Mouse (Mus musculus) inflammation-experienced regulatory T-cells, adult 6 months (primary cell): ENCODE measurements around the gene Faxc. TPM values are rescaled to one million over a fixed set of nuclear protein-coding genes. Genes with fewer than 3 reads are reported as not detected.

Experiments used
- ATAC-seq: one replicate; pipeline ENCODE4 v1.8.0; 2017
- polyA plus RNA-seq, 3 experiments: library from polyadenylated mRNA; unstranded; fragments of 100-300 nt; shearing (Covaris generic); gene quantifications; one replicate each; pipeline ENCODE4 v1.2.1; 2017

Gene Faxc
- polyA plus RNA-seq, result under 1 TPM in 2 of 3 experiments, not detected in 1; 0.15 to 0.20 TPM

DNA sequence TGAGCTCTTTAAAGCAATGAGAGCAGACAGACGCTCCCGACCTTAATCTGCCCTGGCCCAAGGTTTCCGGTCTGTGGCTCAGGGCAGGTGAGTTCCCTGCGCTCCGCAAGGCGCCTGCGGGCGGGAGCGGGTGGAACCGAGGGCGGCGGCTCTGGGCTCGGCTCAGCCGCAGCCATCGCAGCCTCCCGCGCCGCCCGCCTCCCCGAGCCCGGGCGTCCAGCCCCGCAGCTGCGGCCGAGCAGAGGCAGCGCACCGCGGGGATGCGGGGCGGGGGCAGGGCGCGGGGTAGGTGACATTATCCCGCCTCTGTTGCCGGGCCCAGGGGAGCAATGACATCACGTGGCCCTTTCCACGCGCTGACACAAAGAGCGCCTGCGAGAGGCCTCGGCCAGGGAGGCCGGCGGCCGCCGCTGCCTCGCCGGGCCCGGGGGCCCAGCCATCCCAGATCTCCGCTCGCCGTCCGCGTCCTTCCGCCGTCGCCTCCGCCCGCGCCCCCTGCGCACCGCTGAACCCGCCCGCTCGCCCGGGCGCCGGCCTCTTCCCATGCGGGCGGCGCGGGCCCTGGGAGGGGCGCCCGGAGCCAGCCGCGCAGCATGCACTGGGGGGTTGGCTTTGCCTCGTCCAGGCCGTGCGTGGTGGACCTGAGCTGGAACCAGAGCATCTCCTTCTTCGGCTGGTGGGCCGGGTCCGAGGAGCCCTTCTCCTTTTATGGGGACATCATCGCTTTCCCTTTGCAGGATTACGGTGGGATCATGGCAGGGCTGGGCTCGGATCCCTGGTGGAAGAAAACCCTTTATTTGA is at the start of gene Faxc:
Gene Faxc (plus strand): TSS at position 359 of the 801 bp plus-strand sequence.
- ATAC-seq, result no peak

DNA sequence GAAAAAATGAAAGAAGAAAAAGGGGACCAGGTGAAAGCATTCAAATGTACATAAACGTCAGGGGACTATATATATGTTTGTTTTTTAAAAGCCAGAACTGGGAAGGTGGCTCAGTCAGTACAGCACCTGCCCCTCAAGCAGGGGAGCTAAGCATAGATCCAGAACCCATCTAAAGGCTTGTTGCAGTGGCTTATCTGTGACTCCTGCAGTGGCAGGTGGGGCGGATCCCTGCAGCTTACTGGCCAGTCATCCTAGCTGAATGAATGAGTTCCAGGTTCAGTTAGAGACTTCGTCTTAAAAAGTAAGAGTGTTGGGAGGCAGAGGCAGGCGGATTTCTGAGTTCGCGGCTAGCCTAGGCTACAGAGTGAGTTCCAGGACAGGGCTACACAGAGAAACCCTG is 48.3 kb upstream of the Faxc start:
- ATAC-seq, result no peak

DNA sequence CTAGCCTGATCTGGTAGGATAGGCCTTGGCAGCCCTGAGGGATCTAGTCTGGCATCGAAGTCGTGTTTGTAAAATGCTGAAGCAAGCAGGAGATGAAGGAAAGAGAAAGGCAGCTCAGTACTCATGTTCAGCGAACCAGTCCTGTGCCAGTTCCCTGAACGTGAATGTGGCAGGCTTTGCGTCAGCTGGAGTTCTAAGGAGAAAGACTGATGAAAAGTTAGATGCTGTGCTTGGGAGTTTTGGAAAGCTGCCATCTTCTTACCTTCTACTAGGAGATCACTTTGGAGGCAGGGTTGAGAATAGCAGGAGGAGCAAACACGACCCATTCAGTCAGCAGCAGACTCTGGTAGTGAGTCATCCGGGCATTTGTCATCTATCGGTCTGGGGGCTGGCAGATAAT is 45.3 kb upstream of the Faxc start:
- no peak for ATAC-seq

DNA sequence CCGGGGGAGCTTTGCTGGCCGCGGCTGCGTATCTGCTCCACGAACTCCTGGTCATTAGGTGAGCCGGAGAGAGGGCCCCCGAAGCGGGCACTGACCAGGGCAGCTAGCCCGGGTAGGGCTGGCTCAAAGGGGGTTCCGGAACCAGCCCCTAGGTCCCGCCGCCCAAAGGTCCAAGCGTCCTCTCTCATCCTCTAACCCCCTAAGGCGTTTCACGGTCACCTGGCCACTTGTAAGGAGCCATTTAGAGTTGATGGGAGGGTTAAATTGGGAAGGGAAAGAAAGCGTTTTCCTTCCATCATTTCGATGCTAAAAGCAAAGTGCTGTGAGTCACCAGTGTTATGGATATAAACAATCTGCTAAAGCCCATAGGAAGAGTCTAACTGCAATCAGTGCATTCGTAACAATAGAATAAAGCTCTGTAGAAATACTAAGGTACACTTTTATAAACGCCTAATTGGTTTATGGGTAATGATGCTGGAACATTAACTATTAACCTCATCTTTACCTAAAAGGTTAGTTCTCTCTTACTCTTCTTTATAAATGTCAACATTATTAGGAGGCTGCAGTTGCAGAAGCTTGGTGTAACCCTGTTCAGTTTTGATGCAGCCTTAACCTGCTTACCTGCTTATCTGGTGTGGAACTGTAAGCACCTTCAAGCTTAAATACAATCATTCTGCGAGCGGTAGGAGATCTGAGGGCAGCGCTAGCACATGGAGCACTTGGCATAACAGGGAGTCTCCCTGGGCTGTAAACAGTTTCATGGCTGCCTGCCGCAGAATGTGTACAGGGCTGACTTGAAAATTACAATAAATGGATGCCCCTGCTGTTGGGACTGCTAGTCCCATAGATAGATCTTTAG is 872 bp downstream of the Faxc start:
- no peak for ATAC-seq

DNA sequence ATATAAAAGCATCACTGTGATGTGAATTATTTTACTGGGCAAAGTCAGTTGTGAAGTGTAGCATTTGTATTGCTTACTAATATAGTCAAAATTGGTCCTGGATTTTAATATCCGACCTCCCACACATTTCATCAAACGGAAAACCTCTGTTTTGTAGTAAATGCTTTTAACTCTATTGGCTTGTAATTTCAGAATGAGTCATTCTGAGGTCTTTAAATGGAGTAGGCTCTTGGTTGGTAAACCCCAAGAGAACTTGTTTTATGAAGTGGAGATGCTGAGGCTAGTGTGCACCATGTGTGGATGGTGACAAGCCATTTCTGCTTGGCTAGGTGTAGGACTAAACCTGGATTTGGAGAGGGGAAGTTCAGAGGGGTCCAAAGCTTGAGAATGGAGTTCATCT is 4.2 kb downstream of the Faxc start:
- ATAC-seq, result no peak

DNA sequence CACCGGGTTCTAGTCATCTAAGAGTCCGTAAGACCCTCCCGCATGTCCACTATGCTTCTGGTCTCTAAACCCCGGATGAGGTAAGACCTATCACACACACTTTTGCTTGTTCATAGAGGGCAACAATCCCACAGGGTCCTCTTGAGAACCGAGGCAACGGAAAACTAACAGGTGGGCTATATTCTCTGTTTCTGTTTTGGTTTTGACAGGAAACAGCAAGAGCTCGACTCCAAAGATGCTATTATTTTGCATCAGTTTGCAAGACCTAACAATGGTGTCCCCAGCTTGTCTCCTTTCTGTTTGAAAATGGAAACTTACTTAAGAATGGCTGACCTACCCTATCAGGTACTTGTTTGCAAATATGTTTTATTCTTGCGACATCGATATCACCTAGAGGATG is 5.3 kb downstream of the Faxc start:
- no peak for ATAC-seq

DNA sequence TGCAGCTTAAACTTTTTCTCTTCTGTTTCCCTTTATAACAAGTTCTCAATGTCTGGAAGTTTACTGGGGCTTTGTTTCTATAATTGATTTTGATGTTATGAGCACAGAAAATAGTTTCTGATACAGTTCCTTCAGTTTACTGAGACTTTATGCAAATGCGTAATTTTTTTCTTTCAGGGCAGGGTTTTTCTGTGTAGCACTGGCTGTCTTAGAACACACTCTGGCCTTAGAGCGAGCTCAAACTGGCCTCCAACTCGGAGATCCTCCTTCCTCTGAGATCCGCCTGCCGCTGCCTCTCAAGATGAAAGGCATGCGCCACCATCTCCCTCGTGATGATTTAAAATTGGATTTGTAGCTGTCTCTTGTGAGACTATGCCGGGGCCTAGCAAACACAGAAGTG is 6.8 kb downstream of the Faxc start:
- no peak for ATAC-seq

DNA sequence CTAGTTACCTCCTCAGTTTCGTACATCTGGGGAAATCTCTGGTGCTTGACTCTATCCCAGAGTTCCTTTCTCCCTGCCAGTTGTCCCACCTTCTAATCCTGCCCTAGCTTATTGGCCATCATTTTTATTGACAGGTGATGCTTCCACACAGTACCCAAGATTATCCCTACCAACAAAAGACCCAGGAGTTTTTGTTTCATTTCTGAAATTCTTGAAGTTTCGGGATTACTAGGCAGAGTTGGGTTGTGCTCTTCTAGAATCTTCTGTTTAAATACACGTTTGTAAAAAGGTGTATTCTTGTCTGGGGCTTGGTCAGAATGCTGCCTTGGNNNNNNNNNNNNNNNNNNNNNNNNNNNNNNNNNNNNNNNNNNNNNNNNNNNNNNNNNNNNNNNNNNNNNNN is 13.5 kb downstream of the Faxc start:
- ATAC-seq, result no peak

DNA sequence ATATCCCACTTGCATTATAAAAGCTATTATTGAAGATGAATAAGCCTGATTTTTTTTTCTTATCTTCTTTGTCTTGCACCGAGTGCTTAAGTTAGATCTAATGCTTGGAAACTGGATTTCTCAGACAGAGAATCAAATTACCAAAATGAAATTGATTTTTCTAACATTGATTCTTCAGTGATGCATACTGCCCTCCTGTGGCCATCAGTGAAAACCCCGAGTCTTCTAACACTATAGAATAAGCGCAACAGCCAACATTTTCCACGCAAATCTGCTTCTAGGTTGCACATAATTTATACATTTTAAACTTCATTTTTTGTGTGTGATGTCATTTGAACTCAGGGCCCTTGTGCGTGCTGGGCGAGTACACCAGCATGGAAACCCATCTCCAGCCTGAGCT is 20.3 kb downstream of the Faxc start:
- ATAC-seq, result no peak

DNA sequence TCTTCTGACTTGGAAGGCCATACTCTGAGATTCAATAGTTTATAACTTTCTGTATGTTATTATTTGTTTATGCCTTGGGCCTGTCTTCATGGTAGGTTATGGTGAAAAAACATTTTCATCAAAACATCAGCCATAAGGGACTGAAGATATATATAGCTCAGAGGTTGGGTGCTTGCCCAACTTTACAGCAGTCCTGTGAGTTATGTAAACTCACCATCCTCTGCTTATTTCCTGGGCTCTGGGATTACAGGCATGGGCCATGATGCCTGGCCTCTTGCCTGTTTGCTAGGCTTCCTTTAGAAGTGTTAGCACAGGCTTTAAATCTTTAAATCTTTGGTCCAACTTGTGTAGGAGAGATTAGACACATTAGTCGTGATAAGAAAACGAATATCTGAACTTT is 21.1 kb downstream of the Faxc start:
- no peak for ATAC-seq

DNA sequence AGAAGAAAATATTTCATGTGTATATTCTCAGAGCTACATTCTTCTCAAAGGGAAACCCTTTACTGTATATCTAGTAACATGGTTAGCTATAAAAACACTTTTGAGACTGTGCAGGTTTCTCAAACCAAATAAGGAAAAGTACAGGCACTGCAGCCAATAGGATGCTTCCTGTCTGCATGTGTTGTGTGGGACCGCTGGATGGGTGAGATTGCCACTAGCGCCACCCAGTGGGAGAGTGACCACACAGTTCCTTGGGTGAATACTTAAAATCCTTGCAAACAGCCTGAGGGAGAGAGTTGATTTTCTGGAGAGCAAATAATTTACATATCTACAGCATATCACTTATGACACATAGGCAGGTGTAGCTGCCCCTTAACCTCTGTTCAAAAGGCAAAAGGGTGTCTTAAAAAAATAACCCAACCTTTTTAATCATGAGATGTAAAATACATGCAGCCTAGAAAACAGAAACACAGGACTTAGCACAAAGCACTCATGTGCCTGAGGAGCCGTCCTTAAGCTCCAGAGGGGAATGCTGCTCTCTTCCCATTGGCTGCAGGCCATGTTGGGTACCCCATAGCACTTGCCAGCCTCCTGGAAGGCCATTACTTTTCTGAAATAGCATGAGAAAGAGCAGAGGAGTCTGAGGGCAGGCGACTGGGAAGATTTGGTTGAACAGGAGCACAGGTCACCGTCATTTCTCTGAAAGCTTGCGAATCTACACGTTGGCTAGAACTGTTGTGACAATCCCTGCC is 26.6 kb downstream of the Faxc start:
- ATAC-seq, result peak; percentile 52

DNA sequence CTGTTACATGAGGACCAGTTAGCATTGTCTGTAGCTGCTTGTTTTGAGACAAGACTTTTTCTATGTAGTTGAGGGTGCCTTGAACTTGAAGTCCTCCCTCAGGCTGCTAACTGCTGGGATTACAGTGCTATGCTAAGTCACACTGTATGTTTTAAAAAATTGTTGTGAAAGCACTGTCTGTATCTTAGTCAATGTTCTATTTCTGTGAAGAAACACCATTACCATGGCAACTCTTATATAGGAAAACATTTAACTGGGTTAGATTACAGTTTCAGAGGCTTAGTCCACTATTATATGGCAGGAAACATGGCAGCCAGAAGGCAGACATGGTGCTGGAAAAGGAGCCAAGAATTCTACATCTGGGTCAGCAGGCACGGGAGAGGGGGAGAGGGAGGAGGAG is 40.8 kb downstream of the Faxc start:
- ATAC-seq, result no peak

DNA sequence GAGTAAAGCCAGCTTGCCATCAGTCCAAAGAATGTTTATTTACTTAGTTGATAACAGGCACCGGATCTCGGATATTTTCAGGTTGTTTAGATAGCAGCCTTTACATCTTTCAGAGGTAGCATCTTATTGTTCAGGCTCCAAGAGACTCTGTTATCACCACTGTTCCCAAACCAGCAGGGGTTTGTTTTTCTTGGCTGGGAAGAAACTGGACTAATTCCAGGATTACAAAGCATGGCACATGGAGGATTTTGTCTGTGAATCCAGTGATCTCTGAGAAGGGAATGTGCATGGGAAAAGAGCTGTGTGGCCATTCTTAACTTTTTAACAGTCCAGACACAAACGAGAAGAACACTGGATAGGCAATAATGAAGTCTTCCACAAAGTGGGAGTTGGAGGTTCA is 43.0 kb downstream of the Faxc start:
- ATAC-seq, result no peak

DNA sequence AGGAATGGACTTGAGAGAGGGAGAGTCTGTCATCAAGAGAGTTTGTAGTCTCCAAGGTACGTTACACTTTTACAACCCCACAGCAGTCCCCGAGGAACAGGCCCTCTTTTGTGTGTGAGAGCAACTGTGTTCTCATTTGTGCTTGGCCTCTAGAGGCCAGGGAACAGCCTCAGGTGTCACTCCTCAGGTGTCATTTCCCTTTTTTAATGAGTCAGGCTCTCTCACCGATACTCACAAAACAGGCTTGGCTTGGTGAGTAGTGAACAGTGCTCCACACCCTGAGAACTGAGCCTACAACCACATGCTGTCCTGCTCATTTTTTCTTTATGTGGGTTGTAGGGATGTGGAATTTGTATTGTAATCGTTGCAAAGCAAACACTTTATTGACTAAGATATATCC is 49.3 kb downstream of the Faxc start:
- no peak for ATAC-seq

DNA sequence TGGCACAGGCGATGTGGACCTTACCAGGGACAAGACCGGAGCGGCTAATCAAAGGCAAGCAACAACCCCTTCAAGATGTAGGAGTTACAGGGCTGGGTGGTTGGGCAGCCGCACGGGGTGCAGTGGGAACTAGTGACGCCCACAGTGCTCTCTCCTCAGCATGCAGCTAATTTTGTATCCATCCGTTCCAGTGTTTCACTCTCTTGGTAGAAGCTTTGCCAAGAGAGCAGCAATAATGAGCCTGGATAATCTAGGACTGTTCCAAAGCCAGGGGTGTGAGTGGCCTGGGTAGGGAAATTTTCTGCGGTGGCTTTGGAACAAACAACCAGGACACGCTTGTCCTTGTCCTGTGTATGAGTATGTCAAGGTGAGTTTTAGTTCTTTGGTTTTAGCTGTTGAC is 51.3 kb downstream of the Faxc start:
- ATAC-seq, result no peak

DNA sequence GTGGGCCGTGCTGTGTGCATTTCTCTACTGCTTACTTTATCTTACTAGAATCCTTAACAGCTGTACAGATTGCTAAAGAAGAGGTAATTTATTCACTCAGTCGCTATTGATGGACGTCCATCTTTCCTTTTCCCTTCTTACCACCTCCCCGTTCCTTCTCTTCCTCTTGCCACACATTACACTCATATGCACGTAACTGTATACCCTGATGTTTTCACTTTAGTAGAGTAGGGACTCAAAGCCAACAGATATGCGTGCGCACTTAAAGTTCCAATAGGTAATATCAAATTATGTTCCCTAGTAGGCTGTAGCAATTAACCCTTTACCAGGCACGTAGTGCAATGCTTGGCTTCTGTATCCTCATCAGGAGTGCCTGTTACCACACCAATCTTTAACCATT is 55.7 kb downstream of the Faxc start:
- ATAC-seq, result no peak

DNA sequence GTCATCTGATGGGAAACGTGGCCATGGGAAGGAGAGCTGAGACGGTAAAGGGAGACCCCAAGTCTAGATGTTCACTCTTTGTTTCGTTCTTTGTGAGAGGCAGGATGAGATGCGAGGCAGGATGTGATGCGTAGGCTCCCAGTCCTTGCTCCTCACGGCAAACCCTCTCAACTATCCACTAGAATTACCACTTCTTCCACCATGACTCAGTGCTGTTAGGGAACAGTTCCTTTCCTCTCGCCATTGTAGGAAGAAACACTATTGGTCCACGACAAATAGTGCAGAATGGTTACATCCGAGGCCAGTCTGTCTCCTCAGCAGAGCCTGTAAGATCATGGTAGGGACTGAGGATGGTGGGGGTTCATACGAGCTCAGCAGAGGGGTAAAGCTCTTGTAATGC is 56.3 kb downstream of the Faxc start:
- ATAC-seq, result no peak

DNA sequence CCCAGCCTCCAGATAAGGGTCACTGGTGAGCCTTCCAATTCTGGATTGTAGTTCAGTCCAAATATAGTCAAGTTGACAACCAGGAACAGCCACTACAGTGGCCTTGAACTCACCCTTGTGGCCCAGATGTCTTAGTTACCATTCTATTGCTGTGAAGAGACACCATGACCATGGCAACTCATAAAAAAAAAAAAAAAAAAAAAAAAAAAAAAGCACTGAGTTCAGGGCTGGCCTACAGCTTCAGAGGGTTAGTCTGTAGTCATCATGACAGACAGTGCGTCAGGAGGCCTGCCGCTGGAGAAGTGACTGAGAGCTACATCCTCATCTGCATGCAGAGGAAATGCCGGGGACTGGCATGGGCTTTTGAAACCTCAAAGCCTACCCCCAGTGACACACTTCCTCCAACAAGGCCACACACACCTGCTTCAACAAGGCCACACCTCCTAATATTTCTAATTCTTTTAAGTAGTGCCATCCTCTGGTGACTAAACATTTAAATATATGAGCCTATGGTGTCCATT is 58.5 kb downstream of the Faxc start:
- ATAC-seq, result no peak

DNA sequence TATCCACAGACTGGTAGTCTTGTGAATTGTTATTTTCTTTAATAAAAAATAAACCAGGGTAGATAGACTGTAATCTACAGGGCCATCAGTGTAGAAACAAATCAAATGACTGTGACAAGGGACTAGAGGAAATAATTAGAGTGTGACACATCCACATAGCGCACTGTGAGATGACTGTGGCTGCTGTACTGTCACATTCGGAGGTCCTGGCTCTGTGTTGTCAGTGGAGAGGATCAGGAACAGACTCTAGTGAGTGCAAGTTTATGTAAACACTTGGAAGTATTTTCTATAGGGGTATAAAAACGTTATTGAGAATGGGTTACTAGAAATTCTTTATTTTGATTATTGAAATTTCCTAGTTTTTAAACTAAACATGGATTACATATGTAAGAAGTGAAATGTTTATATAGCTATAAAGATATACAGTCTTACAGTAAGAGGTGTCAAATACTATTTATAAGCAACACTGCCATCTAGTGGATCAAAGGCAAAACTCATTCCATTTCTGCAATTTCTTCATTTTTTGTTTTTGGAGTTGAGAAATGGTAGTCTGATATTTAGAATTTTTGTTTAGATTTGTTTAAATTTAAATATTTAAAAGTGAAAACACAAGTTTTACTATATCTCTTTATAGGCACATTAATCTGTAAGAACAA is 59.6 kb downstream of the Faxc start:
- no peak for ATAC-seq

DNA sequence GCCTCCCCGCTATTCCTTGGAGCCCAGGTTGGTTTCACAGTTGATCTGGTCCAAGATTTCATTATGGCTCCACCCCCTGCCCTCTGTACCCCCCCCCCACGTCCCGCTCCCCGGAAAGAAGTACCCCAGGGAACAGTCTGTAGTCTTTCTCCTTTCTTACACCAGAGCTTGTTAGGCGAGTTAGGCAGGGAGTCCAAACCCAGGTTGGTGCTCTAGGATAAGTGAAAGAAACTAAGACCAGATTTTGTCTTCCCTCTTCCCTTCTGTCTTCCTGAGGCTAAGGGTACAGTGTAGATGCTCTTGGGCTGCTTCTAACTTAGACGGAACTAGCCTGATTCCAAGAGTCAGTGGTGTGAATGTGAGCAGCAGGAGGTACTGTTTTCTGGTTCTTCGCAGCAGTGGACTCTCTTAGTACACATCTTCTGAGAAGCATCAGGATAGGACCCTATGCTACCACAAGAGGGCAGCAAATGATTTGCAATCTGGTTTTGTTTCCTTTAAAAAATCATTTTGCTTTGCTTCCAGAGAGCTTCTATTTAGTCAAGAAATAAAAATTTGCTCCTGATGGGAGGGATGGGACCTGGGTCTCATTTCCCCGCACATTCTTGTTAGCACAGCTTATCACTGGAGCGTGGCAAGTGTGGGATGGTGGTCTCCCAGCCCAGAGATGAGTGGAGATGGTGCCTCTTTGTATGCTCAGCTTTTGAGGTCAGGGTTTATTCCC is 86.7 kb downstream of the Faxc start:
- ATAC-seq, result no peak

DNA sequence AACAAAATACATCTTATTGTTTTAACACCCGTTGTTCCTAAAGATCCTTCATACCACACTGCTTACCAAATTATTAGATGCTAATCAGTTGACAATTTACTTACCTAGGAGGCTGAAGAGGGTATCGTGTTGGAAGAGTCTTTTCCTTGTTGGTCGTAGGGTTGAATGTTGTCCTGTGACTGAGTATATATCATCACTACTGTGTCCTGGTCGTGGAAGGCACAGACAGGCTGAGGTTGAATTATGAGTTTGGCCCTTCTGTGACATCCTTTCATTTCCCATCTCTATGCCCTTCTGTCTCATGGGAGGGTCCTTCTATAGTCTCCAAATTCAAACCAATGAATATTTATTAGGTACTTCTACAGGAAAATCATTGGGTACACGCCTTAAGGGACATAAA is 87.3 kb downstream of the Faxc start:
- no peak for ATAC-seq

DNA sequence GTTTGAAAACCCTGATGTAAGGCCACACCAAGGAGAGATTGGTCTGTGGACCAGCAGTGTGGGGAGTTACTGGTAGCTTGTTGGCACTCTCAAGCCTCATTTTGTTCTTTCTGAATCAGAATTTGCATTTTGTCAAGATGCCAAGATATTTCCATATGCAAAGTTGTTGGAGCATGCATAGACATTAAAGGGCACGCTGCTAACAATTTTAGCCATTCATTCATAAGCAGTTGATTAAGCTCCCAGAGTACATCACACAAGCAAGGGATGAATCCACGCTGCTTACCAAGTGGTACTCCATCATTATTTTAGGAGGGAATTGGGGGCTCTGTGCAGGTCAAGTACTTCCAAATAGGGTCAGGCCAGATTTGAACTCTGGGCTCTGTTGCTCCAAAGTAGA is 98.8 kb downstream of the Faxc start:
- no peak for ATAC-seq
